Mouse (Mus musculus) thymus, postnatal 10 days (tissue): ENCODE measurements around the gene Rnf186.
A peak's percentile ranks its signal among the peaks of the same experiment; 100 is the strongest.

Experiments used
- DNase-seq, 2 experiments: peaks; one replicate each; pipeline ENCODE4 v3.0.0; 2021; ENCODE audit warnings: low spot score in 2 of 2

Gene Rnf186

DNA sequence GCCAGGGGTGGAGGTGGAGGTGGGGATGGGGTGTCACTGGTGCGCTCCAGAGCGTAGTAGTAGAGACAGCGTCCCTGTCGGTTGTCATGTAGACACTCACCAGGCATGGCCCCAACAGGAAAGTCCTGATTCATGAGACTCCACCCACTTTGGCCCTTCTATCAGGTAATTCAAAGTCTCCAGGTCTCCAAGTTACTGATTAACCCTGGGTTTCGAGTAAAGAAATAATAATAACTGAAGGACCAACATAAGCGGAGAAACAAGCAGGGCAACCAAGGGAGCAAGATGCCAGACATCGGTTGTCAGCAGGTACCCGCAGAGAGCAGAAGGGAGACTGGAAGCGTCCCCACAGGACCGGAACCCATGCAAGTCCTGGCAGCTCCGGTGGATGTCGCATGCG, at the start of gene Rnf186:
TSS of gene Rnf186 (plus strand) at position 247 of the 400 bp plus-strand sequence.
- no peak for DNase-seq

DNA sequence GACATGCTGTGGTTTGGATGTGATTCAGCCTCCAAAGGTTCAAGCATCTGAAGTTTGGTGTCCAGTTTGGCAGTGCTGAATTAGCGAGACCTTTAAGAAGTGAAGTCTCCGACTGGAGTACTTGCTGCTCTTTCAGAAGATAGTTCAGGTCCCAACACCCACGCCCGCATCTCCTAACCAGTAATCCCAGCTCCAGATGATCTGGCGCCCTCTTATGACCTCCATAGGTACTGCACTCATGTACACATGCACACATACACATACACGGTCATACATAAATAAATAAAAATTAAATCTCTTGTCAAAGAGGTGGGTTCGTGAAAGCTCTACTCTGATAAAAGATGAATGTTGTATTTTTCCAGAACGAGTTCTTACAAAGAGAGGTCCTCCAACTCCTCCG, 49.6 kb upstream of the Rnf186 start:
- no peak for DNase-seq

DNA sequence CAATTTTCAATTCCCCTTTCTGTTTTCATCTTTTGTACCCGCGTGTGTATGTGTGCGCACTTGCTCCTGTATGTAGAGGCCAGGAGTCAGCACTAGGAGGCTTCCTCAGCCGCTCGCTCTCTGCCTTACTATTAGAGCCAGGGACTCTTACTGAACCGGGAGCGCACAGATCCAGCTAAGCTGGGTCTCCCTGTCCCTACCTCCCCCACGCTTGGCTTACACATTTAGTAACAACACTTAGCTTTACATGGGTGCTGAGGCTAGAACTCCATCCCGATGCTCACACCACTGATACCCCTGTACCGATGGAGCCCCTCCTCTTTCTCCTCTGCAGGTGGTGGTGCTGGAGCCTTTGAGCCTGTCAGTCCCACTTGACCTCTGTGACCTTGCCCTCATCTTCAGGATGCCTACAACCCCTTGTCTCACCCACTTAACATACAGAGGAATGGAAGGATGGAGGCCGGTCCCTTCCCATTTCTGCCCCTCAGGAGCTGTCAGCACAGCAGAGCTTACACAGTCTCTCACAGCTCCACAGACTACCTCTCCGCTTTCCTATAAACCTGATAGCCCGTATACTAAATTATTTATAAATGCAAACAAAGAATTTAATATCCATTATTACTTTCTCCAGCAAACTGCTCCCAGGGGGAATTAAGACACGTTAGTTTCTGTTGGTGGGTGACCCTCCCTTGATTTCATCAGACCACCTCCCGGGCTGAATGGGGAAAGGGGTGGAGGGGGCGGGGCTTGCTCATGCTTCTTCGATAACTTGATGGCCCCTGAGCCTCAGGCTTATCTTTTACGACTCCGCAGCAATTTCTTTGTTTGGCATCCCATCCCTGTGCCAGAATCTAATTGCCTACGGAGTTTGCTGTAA, 45.4 kb upstream of the Rnf186 start:
- DNase-seq = no peak

DNA sequence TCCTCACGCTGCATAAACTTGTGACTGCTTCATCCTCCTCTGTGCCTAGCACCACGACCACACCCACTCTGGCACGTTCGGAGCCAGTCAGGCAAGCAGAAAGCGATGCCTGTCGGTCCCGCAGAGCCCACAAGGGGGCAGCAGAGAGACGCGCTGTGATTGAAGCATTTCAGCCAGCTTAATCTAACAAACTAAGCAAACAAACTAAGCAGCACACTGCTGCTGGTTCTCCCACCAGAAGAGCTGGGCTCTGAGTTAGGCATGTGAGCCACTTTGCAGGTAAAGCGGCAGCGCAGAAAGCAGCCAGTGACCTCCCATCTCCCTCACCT, 44.8 kb upstream of the Rnf186 start:
- DNase-seq = peak; percentile 76 to 95

DNA sequence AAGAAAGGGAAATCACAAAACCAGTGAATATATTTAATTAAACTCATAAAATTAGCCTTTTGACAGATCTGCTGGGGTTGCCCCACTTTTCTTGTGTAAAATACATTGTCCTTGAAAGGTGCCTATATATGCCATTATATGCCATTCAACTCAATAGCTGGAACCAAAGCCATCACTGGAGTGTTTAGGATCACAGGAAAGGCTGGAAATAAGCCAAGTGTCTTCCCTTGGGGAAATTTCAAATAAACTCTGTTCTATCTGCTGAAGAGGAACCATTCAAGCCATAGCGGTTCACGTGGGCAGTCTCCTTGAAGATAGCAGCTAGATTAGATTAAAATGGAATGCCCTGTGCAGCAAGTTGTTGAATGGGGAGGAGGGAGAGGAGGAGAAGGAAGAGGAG, 41.4 kb upstream of the Rnf186 start:
- no peak for DNase-seq

DNA sequence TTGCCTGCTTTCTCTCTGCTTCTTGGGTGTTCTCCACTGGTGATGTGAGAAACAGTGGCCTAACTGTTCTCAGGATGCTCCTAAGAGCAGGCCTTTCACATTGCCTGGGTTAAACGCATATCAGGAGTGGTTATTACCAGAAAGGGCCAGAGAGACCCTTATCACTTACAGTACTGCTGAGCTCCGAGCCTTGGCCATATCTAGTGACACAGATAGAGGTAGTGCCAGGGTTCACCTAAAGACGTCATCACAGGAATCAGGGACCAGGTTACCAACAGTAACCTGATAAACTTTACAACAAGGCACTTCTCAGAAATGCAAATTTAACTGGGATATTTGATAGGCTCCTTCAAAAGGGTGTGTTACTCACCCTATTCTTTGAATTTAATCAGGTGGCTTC, 33.0 kb upstream of the Rnf186 start:
- no peak for DNase-seq

DNA sequence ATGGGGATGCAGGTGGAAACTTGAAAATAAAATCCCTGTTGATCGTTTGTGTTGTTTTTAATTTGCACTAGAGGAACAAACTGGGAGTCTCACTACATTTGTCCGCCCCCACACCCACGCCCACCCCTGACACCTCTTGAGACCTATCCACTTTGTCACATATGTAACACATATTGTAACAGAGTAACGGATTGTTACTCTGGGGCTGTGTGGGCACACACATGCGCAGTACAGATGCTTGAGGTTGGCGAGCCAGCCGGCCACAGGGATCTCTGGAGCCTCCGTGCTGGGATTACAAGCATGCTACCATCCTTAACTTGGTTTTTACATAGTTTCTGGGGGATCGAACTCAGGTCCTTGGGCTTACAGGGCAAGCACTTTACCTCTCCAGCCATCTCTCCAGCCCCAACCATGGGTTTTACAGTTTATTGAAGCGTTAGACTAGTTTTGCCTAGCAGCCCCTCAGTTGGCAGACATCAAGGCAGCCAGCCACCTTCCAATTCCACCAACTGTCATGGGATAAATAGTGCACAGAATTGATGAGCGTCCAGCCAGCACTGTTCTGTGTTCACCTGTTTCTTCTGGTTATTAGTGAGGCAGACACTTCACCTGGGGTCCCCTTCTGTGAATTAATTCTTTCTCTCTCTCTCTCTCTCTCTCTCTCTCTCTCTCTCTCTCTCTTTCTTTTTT, 32.3 kb upstream of the Rnf186 start:
- no peak for DNase-seq

DNA sequence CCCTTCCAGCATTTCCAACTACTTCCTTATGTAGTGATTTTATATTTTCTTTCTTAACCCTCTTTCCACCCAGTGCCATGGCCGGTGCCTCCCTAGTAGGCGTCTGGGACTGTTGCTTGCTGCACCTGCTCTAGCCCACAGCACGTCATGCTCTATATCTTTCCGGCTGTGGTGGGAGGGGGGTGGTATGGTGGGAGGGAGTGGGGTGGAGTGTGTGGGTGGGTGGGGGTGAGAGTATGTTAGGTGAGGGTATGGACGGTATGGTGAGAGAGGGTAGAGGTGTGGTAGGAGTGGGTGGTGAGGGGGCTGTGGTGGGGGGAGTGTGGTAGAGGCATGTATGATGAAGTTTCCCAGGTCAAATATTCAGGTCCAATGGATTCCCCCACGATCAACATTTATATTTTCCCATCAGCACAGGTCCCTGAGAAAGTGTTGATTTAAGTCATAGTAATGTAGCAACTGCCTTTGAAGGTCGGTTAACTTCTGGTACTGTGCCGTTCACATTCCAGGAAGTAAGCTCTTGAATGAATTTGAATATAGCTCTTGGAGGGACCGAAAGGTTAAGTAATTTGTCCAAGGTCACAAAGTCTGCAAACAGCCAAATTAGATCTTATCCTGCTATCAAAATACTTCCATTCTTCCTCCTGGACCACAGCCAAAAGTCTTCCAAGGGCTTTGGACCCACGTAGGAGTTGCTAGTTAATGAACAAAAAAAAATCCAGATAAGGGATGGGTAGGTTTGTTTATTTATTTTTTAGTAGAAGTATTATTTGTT, 28.2 kb upstream of the Rnf186 start:
- DNase-seq = no peak

DNA sequence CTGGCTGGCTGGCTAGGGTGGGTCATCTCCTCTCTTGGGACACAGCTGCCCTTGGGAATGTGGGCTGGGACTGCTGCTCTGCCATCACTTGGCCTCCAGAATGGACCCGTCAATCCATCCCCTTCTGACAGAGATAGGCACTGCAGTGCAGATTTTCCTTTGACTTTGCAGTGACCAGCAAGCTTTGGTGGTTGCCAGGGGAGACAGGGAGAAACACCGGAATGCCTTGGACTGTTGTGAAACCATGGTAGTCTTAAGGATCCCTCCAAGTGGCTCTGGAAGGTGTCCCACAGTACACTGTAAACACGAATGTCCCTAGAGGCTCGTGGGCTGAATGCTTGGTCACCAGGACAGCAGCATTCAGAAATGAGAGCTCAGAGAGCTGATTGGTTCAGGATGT, 27.4 kb upstream of the Rnf186 start:
- no peak for DNase-seq

DNA sequence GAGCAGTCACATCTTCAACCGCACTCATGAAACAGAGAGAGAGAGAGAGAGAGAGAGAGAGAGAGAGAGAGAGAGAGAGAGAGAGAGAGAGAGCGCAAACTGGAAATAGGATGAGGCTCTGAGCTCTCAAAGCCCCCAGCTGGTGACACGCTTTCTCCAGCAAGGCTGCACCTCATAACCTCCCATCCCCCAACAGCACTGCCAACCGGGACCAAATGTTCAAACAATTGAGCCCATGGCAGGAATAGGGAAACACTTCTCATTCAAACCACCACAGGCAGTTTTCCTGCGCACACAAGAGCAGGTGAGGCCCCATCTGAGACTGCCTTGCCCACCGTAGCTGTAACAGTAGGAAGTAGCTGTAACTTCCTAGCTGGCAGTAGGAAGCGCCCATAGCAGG, 25.5 kb upstream of the Rnf186 start:
- peak; percentile 16 to 21 for DNase-seq

DNA sequence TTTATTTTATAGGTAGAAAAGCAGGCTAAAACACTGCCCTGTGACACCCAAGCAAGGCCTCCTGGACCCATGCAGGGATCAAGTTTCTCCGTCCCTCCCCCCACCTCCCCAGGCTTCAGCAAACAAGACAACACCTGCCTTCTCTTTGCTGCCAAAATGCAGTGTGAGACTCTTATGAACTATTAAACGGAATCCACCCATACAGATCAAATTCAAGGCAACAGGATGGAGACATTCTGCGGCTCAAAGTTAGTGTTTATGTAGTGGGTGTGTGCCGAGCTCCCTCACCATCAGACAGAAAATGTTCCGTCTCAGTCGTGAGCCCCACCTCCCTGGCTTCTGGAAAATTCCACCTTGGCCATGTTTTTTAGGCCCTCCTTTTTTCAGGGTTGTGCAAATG, 24.9 kb upstream of the Rnf186 start:
- DNase-seq = no peak

DNA sequence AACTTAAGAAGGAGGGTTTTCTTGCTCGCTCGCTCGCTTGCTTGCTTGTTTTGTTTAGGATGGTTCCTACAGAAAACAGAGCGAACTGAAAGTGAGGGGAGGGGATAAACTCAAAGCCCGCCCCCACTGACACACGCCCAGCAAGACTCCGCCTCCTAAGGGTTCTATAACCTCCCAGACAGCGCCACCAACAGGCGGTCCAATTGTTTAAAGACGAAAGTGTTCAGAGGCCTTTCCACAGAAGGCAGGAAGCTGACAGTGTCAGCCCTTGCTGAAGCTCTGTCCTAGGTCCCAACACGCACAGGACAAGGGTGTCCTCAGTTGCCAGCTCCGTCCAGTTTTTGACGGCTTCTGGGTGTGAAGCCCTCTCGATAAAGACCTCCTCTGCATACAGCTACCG, 23.2 kb upstream of the Rnf186 start:
- peak; percentile 84 to 92 for DNase-seq

DNA sequence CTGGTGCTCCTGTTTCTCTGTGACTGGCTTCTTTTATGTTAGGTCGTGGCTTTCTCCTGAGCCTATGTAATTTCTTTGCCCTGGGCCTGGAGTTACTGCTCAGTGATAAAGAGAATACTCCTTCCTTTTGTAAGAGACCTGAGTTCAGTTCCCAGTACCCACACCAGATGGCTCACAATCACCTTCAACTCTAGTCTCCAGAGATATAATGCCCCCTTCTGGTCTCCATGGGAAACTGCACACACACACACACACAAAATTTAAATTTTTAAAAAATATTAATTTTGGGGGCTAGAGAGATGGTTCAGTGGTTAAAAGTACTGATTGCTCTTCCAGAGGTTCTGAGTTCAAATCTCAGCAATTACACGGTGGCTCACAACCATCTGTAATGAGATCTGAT, 18.7 kb upstream of the Rnf186 start:
- DNase-seq = no peak

DNA sequence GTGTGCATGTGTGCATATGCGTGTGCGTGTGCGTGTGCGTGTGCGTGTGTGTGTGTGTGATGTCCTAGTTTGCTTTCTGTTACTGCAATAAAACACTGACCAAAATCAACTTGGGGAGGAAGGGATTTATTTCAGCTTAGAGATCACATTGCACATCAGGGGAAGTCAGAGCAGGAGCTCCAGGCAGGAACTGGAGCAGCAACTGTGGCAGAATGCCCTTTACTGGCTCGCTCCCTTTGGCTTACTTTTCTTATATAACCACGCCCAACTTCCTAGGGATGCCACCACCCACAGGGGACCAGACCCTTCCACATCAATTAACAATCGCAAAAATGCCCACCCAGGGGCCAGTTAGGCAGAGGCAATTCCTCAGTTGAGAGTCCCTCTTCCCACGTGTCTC, 8.3 kb upstream of the Rnf186 start:
- no peak for DNase-seq

DNA sequence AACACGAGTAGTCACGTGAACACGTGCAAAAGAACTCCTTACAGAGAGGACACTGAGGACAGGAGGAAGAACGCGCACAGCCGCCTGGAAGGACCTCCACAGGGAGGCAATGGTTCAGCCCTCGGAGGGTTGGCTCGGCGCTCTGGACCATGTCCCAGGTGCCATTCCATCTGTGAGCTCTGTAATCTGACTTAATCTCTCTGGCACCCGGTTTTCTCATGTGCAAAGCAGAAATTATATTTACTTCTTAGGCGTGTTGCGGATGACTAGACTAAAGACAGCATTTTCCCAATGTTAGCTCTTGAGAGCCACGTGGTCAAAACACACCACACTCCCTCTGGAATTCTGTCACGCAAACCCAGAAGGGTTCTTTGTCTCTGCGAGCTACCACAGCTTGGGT, 7.8 kb upstream of the Rnf186 start:
- no peak for DNase-seq

DNA sequence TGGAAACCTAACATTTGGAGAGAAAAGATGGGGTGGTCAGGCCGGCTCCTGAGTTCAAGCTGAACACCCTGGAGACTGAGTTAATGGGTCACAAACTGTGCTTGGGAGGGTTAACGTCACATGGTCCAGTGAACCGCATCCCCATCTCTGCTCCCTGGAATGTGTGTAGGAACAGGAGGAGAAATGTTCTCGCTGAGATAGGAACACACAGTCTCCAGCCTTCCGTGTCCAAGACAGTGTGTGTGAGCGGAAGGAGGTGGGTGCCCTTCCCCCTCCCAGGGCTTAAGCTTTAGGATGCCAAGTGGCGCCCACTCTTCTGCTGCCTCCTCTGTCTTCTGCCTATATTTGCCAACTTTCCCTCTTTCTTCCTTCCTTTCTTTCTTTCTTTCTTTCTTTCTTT, 7.0 kb upstream of the Rnf186 start:
- DNase-seq = no peak

DNA sequence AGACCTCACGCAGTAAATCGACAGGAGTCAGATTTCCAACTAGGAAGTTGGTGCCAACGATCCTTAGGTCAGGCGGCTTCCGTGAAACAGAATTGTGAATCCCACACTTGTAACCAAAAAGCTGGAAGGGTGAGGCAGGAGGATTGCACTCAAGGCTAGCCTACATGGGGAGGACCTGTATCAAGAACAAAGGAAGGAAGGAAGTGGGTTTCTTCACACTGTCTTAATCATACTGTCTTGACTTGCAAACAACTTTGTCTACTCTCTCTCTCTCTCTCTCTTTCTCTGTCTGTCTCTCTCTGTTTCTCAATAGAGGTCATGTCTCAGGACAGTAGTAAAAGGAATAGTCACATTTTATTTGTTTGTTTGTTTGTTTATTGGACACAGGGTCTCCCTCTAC, 4.2 kb upstream of the Rnf186 start:
- DNase-seq = no peak

DNA sequence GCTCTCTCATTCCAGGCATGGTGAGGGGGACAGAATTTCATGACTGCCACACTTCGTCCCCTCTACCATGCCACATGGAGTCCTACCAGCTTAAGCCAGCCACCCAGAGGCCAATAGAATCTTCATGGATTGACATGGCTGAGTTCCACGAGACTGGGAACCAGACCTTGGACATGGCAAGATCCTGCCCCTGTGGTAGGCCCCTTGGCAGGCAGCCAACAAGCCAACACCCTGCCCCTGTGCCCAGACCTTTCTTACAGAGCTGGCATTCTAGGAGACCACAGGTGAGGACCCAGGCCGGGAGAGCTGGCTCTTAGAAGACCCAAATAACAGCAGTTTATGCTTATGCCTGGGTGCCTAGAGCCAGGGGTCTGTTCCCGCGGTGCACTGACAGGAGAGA, 1.0 kb upstream of the Rnf186 start:
- DNase-seq = no peak

DNA sequence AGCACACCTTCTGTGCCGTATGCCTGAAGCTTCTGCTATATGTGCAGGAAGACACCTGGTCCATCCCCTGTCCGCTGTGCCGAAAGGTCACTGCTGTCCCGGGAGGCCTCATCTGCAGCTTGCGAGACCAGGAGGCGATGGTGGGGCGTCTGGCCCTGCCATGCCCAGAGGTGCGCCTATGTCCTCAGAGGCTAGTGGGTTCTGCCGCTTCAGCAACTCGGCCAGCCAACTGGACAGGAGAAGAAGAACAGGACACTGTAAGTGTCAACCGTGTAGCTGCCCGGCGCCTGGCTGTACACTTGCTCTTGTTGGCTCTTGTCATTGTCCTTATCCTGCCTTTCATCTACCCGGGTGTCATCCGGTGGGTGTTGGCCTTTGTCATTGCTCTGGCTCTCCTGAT, 573 bp downstream of the Rnf186 start:
- DNase-seq = no peak

DNA sequence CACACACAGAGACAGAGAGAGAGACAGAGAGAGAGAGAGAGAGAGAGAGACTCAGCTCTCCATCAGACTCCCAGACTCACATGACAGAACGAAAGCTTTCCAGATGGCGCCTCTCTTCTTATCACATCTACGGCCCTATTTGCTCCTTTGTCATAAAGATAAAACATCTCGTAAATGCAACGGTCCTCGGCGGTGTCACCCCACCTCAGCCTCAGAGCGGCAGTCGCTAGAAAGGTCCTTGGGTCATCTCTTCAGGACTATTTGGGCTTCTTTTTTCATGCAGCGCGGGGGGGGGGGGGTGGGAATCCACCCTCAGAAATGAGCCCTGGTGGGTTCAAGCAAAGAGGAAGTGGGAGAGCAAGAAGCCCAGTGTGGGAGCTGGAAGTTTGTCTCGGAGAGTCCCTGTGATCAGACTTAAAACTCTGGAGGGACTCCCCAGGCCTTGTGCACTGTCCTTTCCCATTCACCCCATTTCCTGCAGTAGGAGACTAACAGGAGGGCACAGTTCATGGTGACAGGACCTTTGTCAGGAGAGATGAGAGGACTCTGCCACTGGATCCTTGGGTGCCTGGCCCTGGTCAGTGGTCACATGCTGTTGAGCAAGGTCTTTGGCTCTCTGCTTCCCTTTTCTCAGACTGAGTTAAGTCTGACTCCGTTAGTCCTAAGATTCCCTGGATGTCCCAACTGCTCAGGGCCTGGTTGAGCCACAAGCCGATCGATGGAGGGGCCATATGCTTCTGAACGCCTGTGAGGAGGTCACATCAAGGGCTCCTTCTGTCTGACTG, 2.1 kb downstream of the Rnf186 start:
- DNase-seq = no peak

DNA sequence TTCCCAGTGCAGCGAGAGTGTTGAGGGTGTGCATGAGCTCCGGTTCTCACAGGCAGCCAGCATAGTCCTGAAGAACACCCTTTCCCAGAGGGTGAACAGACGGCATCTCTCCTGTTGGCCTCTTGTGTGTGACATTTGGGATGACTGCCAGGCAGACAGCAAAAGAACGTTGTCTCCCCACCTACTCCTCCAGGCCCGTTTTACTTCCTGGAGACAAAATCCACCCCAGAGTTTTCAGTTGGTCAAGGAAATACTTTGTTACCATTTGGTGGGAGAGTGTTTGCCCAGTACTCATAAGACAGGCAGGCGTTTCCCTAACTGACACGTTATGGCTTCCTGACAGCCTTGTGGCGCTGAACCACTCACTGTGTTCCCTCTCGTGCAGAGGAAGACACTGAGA, 2.8 kb downstream of the Rnf186 start:
- DNase-seq = no peak

DNA sequence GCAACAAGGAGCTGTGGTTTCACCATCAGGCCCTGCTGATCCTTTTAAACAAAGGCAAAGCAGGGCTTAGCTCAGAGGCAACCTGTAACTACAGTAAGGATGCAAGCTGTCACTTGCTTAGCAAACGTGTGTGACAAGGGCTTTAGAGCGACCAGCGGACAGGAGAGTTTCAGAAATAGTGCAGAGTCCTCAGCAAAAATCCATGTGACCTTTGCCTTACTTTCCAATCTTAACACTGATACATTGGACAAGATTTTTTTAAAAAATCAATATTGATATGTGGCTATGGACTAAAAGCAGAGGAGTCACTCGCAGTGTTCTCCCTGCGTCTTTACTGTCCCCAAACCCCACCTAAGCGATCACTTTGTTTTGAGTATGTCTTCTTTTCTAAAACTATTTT, 4.5 kb downstream of the Rnf186 start:
- DNase-seq = no peak
